Mouse (Mus musculus): ENCODE data around the gene Sptbn4.

Sptbn4 gene

GRCm38 (mm10) chr7:27339114-27339513, 108.4 kb downstream of the Sptbn4 start:
- POLR2A ChIA-PET = interaction anchor here in 2 of 4 experiments (0.9 to 3.4 kb wide), 7 partner anchors 10 to 60 kb away, joined by 3 to 25 read pairs (median 4); partner anchors contain the start of genes Gm20479 (in 1 of the 2) and Shkbp1 (in 1 of the 2)
- CTCF ChIA-PET = interaction anchor here in 1 of 4 experiments (0.5 kb wide), 1 partner anchor 62 kb away, joined by 3 read pairs; no protein-coding TSS in a partner anchor

- POLR2A ChIA-PET = interaction anchor here in 3 of 4 experiments (0.5 to 3.4 kb wide), 15 partner anchors 9 to 213 kb away, joined by 3 to 25 read pairs (median 4); partner anchors contain the start of genes Gm20479 (in 1 of the 3) and Shkbp1 (in 1 of the 3)
- CTCF ChIA-PET = interaction anchor here in 2 of 4 experiments (0.6 to 1.2 kb wide), 12 partner anchors 15 to 169 kb away, joined by 3 to 10 read pairs (median 3); no protein-coding TSS in a partner anchor
These were observed 110.2 kb downstream of the Sptbn4 start, which contains the start of gene Ltbp4 for GRCm38 (mm10) chr7:27337175-27337853. TSS of gene Ltbp4 (minus strand) at chr7:27337692.

- ChIA-PET CTCF (interaction anchor here in 2 of 4 experiments (0.6 to 1.2 kb wide), 10 partner anchors 19 to 170 kb away, joined by 3 to 10 read pairs (median 3); no protein-coding TSS in a partner anchor), POLR2A (interaction anchor here in 3 of 4 experiments (0.5 to 21.4 kb wide), 16 partner anchors 10 to 68 kb away, joined by 3 to 590 read pairs (median 4); partner anchors contain the start of genes Gm20479 (in 1 of the 3) and Shkbp1 (in 1 of the 3))
These were observed 111.3 kb downstream of the Sptbn4 start for GRCm38 (mm10) chr7:27335928-27336823.

- ChIA-PET POLR2A (interaction anchor here in 3 of 4 experiments (0.5 to 21.4 kb wide), 8 partner anchors 9 to 69 kb away, joined by 3 to 590 read pairs (median 28); partner anchors contain the start of genes Gm20479 (in 1 of the 3) and Shkbp1 (in 1 of the 3)), CTCF (interaction anchor here in 3 of 4 experiments (1.0 to 8.5 kb wide), 5 partner anchors 27 to 72 kb away, joined by 3 to 173 read pairs (median 68); no protein-coding TSS in a partner anchor)
These were observed 112.3 kb downstream of the Sptbn4 start for GRCm38 (mm10) chr7:27335011-27335720.

- POLR2A ChIA-PET = interaction anchor here in 3 of 4 experiments (0.5 to 21.4 kb wide), 15 partner anchors 8 to 68 kb away, joined by 3 to 590 read pairs (median 4); partner anchors contain the start of genes Gm20479 (in 1 of the 3) and Shkbp1 (in 1 of the 3)
- CTCF ChIA-PET = interaction anchor here (0.6 to 8.5 kb wide), 19 partner anchors 8 to 1016 kb away, joined by 3 to 173 read pairs (median 4); partner anchors contain the start of gene Rps16 (in 1 of the 4)
These were observed 113.0 kb downstream of the Sptbn4 start for GRCm38 (mm10) chr7:27334405-27334911.

- ChIA-PET POLR2A (interaction anchor here (0.6 to 21.4 kb wide), 43 partner anchors 9 to 685 kb away, joined by 3 to 590 read pairs (median 4); partner anchors contain the start of genes Gm20479 (in 2 of the 4), Shkbp1 (in 2 of the 4), Snrpa (in 2 of the 4) and BC024978 (in 1 of the 4)), CTCF (interaction anchor here (0.6 to 8.5 kb wide), 39 partner anchors 7 to 1017 kb away, joined by 3 to 173 read pairs (median 8); partner anchors contain the start of genes Akt2 (in 1 of the 4) and Rps16 (in 1 of the 4))
These were observed 114.1 kb downstream of the Sptbn4 start for GRCm38 (mm10) chr7:27333316-27333941.

- POLR2A ChIA-PET = interaction anchor here (0.5 to 21.4 kb wide), 80 partner anchors 8 to 1543 kb away, joined by 3 to 590 read pairs (median 5); partner anchors contain the start of genes BC024978 (in 2 of the 4), Egln2 (in 2 of the 4), Gm20479 (in 2 of the 4) and Sertad1 (in 2 of the 4)
These were observed 114.9 kb downstream of the Sptbn4 start for GRCm38 (mm10) chr7:27332353-27333199.

GRCm38 (mm10) chr7:27331854-27332253, 115.6 kb downstream of the Sptbn4 start:
- CTCF ChIA-PET = interaction anchor here (0.6 to 8.5 kb wide), 73 partner anchors 9 to 1576 kb away, joined by 3 to 173 read pairs (median 6); partner anchors contain the start of genes Coq8b (in 1 of the 4), Itpkc (in 1 of the 4), Sertad3 (in 1 of the 4) and Shkbp1 (in 1 of the 4)
- POLR2A ChIA-PET = interaction anchor here in 3 of 4 experiments (0.5 to 21.4 kb wide), 80 partner anchors 9 to 1542 kb away, joined by 3 to 590 read pairs (median 5); partner anchors contain the start of genes BC024978 (in 2 of the 3), Gm20479 (in 2 of the 3), Shkbp1 (in 2 of the 3) and Snrpa (in 2 of the 3)

More at GRCm38 (mm10) chr7:27332353-27333199, 114.9 kb downstream of the Sptbn4 start:
- CTCF ChIA-PET = interaction anchor here (0.5 to 8.5 kb wide), 85 partner anchors 8 to 1577 kb away, joined by 3 to 173 read pairs (median 5); partner anchors contain the start of genes Akt2 (in 1 of the 4), Coq8b (in 1 of the 4), Rab4b (in 1 of the 4) and Sertad3 (in 1 of the 4)

GRCm38 (mm10) chr7:27331541-27331851, 116.0 kb downstream of the Sptbn4 start:
- ChIA-PET POLR2A (interaction anchor here (0.5 to 21.4 kb wide), 81 partner anchors 9 to 400 kb away, joined by 3 to 590 read pairs (median 6); partner anchors contain the start of genes BC024978 (in 2 of the 4), Gm20479 (in 2 of the 4), Shkbp1 (in 2 of the 4) and Snrpa (in 2 of the 4)), CTCF (interaction anchor here (0.5 to 8.5 kb wide), 69 partner anchors 9 to 1576 kb away, joined by 3 to 173 read pairs (median 6); partner anchors contain the start of genes Itpkc (in 1 of the 4), Sertad3 (in 1 of the 4) and Shkbp1 (in 1 of the 4))

- CTCF ChIA-PET = interaction anchor here (0.5 to 8.5 kb wide), 75 partner anchors 9 to 433 kb away, joined by 3 to 173 read pairs (median 5); partner anchors contain the start of genes Coq8b (in 1 of the 4), Itpkc (in 1 of the 4), Sertad1 (in 1 of the 4) and Shkbp1 (in 1 of the 4)
- POLR2A ChIA-PET = interaction anchor here (0.6 to 21.4 kb wide), 98 partner anchors 9 to 401 kb away, joined by 3 to 590 read pairs (median 5); partner anchors contain the start of genes BC024978 (in 2 of the 4), Gm20479 (in 2 of the 4), Sertad1 (in 2 of the 4) and Shkbp1 (in 2 of the 4)
These were observed 116.6 kb downstream of the Sptbn4 start for GRCm38 (mm10) chr7:27330709-27331540.

GRCm38 (mm10) chr7:27329981-27330380, 117.5 kb downstream of the Sptbn4 start:
- POLR2A ChIA-PET = interaction anchor here in 3 of 4 experiments (0.6 to 21.4 kb wide), 37 partner anchors 8 to 960 kb away, joined by 3 to 590 read pairs (median 8); partner anchors contain the start of genes BC024978 (in 2 of the 3), Gm20479 (in 2 of the 3), Sertad1 (in 2 of the 3) and Shkbp1 (in 2 of the 3)
- CTCF ChIA-PET = interaction anchor here (0.6 to 8.5 kb wide), 24 partner anchors 12 to 237 kb away, joined by 3 to 173 read pairs (median 6); no protein-coding TSS in a partner anchor

GRCm38 (mm10) chr7:27329326-27329947, 118.0 kb downstream of the Sptbn4 start:
- ChIA-PET POLR2A (interaction anchor here in 3 of 4 experiments (0.6 to 21.4 kb wide), 17 partner anchors 10 to 960 kb away, joined by 3 to 590 read pairs (median 6); partner anchors contain the start of genes Gm20479 (in 1 of the 3) and Shkbp1 (in 1 of the 3)), CTCF (interaction anchor here (0.6 to 8.5 kb wide), 16 partner anchors 13 to 238 kb away, joined by 3 to 173 read pairs (median 6); no protein-coding TSS in a partner anchor)

GRCm38 (mm10) chr7:27328648-27329047, 118.8 kb downstream of the Sptbn4 start:
- POLR2A ChIA-PET = interaction anchor here (0.8 to 21.4 kb wide), 15 partner anchors 11 to 158 kb away, joined by 3 to 590 read pairs (median 6); partner anchors contain the start of genes Coq8b (in 1 of the 4), Gm20479 (in 1 of the 4), Sertad1 (in 1 of the 4) and Shkbp1 (in 1 of the 4)
- CTCF ChIA-PET = interaction anchor here (1.0 to 8.5 kb wide), 12 partner anchors 20 to 80 kb away, joined by 3 to 173 read pairs (median 5); no protein-coding TSS in a partner anchor
